Mouse (Mus musculus): Measurements from ENCODE around the gene Map2k6. TPM values are rescaled to one million over a fixed set of nuclear protein-coding genes. Genes with fewer than 3 reads are reported as not detected.

Map2k6 gene
- polyA plus RNA-seq, 1 experiment from 2014 or later, result 22.1 TPM

DNA sequence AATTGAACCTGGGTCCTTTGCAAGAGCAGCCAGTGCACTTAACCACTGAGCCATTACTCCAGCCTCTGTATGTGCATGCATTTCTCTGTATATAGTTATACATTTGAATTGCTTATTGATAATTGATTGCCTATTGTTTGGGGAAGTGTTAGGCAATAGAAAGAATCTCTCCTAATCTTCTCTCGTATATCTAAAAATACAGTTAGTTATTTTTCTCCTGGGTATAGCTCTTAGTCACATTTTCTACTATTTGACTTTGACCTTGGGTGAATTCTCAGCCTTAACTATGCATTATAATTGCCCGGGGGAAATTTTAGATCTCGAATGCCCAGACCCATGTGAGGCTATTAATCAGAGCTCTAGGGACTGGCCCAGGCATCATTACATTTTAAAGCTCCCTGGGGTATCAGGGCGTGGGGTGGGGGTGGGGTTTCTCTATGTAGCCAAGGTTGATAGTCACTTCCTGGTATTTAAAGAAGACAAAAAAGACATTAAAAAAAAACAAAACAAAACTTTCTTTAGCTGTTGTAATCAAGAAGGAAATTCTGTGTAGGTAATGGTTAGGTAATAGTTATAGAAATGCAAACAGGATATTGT lies 39.9 kb downstream of the Map2k6 start:
- Histone ChIP-seq H3K9me3 (replicated peaks; ENCODE audit: control insufficient read depth, low read length, poor library complexity, severe bottlenecking) (no peaks in the 10 kb centered on the region), H3K9ac (ENCODE audit: low read depth, low read length) (no peak overlapping the region), H3K4me2 (ENCODE audit: low read length) (no peak overlapping the region), H3K36me3 (ENCODE audit: control insufficient read depth, insufficient read depth, low read length) (0 out of 2 replicates have a peak, but pooled peaks cover 3% of the 10 kb centered on the region), H3K27ac (ENCODE audit: low read length) (no peak overlapping the region), H3K4me1 (ENCODE audit: control insufficient read depth, insufficient read depth, low read length) (peaks cover 4% of the 10 kb centered on the region; the same call in 1 of the 2 replicates), H3K4me3 (ENCODE audit: low read depth, low read length) (no peak overlapping the region), H3K27me3 (ENCODE audit: control insufficient read depth, insufficient read depth, low read depth, low read length) (no peaks in the 10 kb centered on the region)
- WGBS, result 73% methylated on average over 4 of the region's 4 CpGs
- no peak for ATAC-seq

DNA sequence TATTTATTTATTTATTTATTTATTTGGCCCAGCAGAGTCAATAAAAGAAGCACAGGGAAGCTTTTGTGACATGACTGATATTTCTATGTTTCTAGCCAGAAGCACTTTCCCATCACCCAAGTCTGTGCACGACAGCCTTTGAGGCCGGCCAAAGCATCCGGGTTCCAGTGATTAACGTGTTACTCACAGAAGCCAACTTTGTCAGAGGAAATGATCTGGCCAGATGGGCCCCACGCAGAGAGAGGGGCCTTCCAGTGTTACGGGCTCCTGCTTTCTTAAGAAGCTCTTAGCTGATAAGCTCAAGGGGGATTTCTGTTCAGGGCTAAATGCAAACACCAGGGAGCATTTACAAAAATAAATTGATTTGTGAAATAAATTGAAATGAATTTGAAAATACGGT lies 40.4 kb downstream of the Map2k6 start:
- ATAC-seq, result no peak
- no peaks in the 10 kb centered on the region for H3K27me3 ChIP-seq (ENCODE audit: control insufficient read depth, insufficient read depth, low read depth, low read length)
- H3K4me2 ChIP-seq (ENCODE audit: low read length), result no peak overlapping the region
- no peak overlapping the region for H3K9ac ChIP-seq (ENCODE audit: low read depth, low read length)
- H3K4me1 ChIP-seq (ENCODE audit: control insufficient read depth, insufficient read depth, low read length), result peaks cover 4% of the 10 kb centered on the region; the same call in 1 of the 2 replicates
- H3K36me3 ChIP-seq (ENCODE audit: control insufficient read depth, insufficient read depth, low read length), result 0 out of 2 replicates have a peak, but pooled peaks cover 3% of the 10 kb centered on the region
- no peak overlapping the region for H3K27ac ChIP-seq (ENCODE audit: low read length)
- H3K4me3 ChIP-seq (ENCODE audit: low read depth, low read length), result no peak overlapping the region
- WGBS, result 54% methylated on average over 7 of the region's 7 CpGs
- H3K9me3 ChIP-seq (replicated peaks; ENCODE audit: control insufficient read depth, low read length, poor library complexity, severe bottlenecking), result no peaks in the 10 kb centered on the region

DNA sequence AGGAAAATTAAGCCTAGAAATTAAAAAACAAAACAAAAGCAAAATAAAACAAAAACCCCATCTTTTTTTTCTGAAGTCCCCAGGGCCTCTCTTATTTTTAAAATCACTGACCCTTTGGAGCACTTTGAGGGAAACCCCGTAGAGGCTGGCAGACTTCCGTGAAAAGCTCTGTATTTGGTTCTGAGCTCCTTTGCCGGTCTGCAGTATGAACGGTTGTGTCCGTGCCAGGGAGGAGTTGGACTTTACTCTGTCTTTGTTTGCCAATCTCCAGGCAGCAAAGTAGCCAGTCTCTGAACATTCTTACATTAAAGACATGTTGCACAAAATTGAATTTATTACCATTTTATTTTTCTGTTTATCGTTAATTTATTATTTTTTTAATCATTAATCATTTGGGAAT lies 45.7 kb downstream of the Map2k6 start:
- no peaks in the 10 kb centered on the region for H3K9me3 ChIP-seq (replicated peaks; ENCODE audit: control insufficient read depth, low read length, poor library complexity, severe bottlenecking)
- WGBS, result 72% methylated on average over 6 of the region's 6 CpGs
- ATAC-seq, result no peak
- H3K4me3 ChIP-seq (ENCODE audit: low read depth, low read length), result no peak overlapping the region
- no peaks in the 10 kb centered on the region for H3K27me3 ChIP-seq (ENCODE audit: control insufficient read depth, insufficient read depth, low read depth, low read length)
- no peak overlapping the region for H3K27ac ChIP-seq (ENCODE audit: low read length)
- H3K4me2 ChIP-seq (ENCODE audit: low read length), result no peak overlapping the region
- H3K9ac ChIP-seq (ENCODE audit: low read depth, low read length), result no peak overlapping the region
- no peaks in the 10 kb centered on the region for H3K36me3 ChIP-seq (ENCODE audit: control insufficient read depth, insufficient read depth, low read length)
- peaks cover 16% of the 10 kb centered on the region for H3K4me1 ChIP-seq (ENCODE audit: control insufficient read depth, insufficient read depth, low read length)

DNA sequence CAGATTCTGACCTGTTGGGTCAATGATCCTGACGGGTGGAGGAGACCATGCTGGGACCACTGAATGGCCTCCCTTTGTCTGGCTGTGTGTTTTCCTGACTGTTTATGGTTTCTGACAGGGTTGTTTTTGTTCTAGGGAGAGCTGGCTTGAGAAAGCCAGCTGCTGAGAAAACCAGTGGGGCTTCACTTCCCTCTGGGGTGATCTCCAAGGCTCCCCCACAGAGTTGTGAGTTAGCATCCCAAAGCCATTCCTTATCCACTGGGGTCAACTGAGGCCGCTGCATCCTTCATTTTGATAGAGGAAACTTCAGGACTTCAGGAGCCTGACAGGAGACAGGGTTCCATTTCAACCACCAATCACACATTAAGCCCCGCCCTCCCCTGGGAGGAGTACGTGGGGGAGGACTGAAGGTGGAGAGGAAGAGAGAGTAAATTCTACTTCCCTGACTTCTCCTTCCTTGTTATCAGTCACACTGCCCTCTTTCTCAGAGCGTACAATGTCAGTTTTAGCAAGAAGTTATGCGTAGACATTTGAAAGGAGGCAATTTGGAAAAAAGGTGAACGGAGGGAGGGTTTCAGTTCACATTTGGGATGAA lies 49.3 kb downstream of the Map2k6 start:
- Histone ChIP-seq H3K9ac (ENCODE audit: low read depth, low read length) (no peak overlapping the region), H3K4me3 (ENCODE audit: low read depth, low read length) (peak overlapping the region; percentile 21), H3K27ac (ENCODE audit: low read length) (no peak overlapping the region), H3K4me2 (ENCODE audit: low read length) (peak overlapping the region; percentile 52), H3K4me1 (ENCODE audit: control insufficient read depth, insufficient read depth, low read length) (peaks cover 26% of the 10 kb centered on the region), H3K36me3 (ENCODE audit: control insufficient read depth, insufficient read depth, low read length) (no peaks in the 10 kb centered on the region), H3K9me3 (replicated peaks; ENCODE audit: control insufficient read depth, low read length, poor library complexity, severe bottlenecking) (no peaks in the 10 kb centered on the region), H3K27me3 (ENCODE audit: control insufficient read depth, insufficient read depth, low read depth, low read length) (no peaks in the 10 kb centered on the region)
- 7% methylated on average over 7 of the region's 7 CpGs for WGBS
- 0 out of 2 replicates have a peak, but pooled peaks have one; percentile 14 for ATAC-seq

DNA sequence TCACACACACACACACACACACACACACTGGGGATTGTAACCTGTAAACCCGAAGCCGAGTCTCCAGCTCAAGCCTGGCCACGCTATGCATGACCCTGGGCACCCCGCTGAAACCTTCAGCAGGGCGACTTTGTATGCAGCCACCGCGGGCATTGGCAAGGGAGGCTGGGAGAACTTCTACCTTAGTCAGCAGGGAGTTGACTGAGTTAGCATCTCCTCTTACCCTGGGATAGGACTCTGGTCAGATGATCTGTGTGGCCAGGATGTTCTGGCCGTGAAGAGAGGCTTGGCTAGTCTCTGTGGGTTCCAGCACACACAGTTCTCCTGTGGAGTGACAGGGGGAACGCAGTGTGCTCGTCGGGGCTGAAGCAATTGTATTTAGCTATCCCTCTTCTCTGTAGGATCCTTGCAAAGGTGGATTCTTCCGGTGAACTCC lies 49.8 kb downstream of the Map2k6 start:
- Histone ChIP-seq H3K36me3 (ENCODE audit: control insufficient read depth, insufficient read depth, low read length) (no peaks in the 10 kb centered on the region), H3K9ac (ENCODE audit: low read depth, low read length) (peak overlapping the region; percentile 32), H3K4me3 (ENCODE audit: low read depth, low read length) (peak overlapping the region; percentile 21), H3K9me3 (replicated peaks; ENCODE audit: control insufficient read depth, low read length, poor library complexity, severe bottlenecking) (no peaks in the 10 kb centered on the region), H3K4me1 (ENCODE audit: control insufficient read depth, insufficient read depth, low read length) (peaks cover 26% of the 10 kb centered on the region), H3K27me3 (ENCODE audit: control insufficient read depth, insufficient read depth, low read depth, low read length) (no peaks in the 10 kb centered on the region), H3K4me2 (ENCODE audit: low read length) (peak overlapping the region; percentile 52), H3K27ac (ENCODE audit: low read length) (no peak overlapping the region)
- peak; percentile 36; the same call in 1 of the 2 replicates for ATAC-seq
- 4% methylated on average over 12 of the region's 12 CpGs for WGBS

DNA sequence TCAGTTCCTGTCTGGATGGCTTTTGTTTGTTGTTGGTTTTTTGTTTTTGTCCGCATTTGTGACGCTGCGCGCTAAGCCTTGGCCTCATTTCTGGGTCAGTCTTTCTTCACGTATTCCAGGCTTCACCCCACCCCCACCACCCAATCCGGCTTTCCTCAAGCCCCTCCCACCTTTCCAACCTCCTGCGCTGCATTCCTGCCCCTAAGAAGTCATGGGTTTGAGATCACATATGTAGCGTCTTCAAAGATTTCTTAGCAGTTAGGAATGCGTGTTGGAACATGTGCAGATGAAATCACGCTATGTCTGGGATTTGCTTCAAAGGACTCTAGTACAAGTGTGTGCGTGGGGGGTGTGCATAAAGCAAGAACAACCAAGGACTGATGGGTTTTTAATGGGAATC lies 50.3 kb downstream of the Map2k6 start:
- WGBS, result 7% methylated on average over 11 of the region's 11 CpGs
- H3K4me1 ChIP-seq (ENCODE audit: control insufficient read depth, insufficient read depth, low read length), result peaks cover 26% of the 10 kb centered on the region
- peak overlapping the region; percentile 32; the same call in 1 of the 2 replicates for H3K9ac ChIP-seq (ENCODE audit: low read depth, low read length)
- no peaks in the 10 kb centered on the region for H3K27me3 ChIP-seq (ENCODE audit: control insufficient read depth, insufficient read depth, low read depth, low read length)
- H3K4me3 ChIP-seq (ENCODE audit: low read depth, low read length), result peak overlapping the region; percentile 21
- no peak for ATAC-seq
- no peak overlapping the region for H3K27ac ChIP-seq (ENCODE audit: low read length)
- H3K4me2 ChIP-seq (ENCODE audit: low read length), result peak overlapping the region; percentile 52
- H3K36me3 ChIP-seq (ENCODE audit: control insufficient read depth, insufficient read depth, low read length), result no peaks in the 10 kb centered on the region
- H3K9me3 ChIP-seq (replicated peaks; ENCODE audit: control insufficient read depth, low read length, poor library complexity, severe bottlenecking), result no peaks in the 10 kb centered on the region

DNA sequence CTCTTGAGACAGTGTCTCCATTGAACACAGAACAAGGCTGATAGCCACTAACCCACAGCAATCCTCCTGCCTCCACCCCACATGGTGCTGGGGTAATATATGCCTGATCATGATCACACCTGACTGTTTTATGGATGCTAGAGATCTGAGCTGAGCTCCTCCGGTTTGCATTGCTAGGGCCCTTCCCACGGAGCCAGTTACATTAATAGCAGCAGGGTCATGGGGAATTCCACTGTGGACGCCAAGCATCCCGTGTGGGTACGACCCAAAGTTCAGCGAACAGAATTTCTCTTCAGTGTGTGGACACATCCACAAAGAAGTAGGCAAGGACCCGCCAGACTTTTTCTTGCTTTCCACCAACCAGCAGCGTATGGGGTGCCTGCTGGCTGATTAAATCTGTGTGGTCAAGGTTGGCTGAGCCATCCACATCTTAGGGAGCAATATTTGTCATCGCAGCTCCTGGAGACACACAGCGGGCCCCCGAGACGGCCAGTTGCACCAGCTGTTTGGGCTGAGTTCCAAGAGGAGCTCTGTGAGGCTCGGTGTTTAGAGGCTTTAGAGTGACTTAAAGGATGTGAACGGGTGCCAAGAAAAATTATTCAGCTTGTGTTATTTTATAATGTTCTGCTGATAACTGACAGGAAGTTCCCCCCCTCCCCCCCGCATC lies 51.3 kb downstream of the Map2k6 start:
- ATAC-seq, result no peak
- H3K27ac ChIP-seq (ENCODE audit: low read length), result no peak overlapping the region
- WGBS, result 60% methylated on average over 15 of the region's 15 CpGs
- H3K4me1 ChIP-seq (ENCODE audit: control insufficient read depth, insufficient read depth, low read length), result peaks cover 26% of the 10 kb centered on the region
- no peaks in the 10 kb centered on the region for H3K9me3 ChIP-seq (replicated peaks; ENCODE audit: control insufficient read depth, low read length, poor library complexity, severe bottlenecking)
- H3K9ac ChIP-seq (ENCODE audit: low read depth, low read length), result no peak overlapping the region
- H3K4me2 ChIP-seq (ENCODE audit: low read length), result 0 out of 2 replicates have a peak overlapping the region, but pooled peaks have one; percentile 9
- no peaks in the 10 kb centered on the region for H3K36me3 ChIP-seq (ENCODE audit: control insufficient read depth, insufficient read depth, low read length)
- H3K27me3 ChIP-seq (ENCODE audit: control insufficient read depth, insufficient read depth, low read depth, low read length), result no peaks in the 10 kb centered on the region
- H3K4me3 ChIP-seq (ENCODE audit: low read depth, low read length), result no peak overlapping the region

DNA sequence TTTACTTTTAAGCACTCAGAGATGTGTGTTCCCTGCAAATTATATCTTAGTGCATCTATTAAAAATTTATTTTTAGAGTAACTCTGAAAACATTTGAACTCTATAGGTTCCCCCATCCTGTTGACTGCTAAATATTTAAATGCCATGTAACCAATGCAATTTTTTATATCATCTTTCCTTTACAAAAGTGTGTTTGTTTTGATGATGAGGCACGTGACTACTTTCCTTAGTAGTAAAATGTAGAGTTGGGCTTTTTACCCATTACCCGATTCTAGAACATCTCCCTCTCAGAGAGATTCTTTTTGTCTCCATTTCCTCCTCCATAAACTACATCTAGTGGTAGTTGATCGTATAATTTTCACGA lies 51.8 kb downstream of the Map2k6 start:
- no peak overlapping the region for H3K27ac ChIP-seq (ENCODE audit: low read length)
- no peaks in the 10 kb centered on the region for H3K9me3 ChIP-seq (replicated peaks; ENCODE audit: control insufficient read depth, low read length, poor library complexity, severe bottlenecking)
- peaks cover 26% of the 10 kb centered on the region for H3K4me1 ChIP-seq (ENCODE audit: control insufficient read depth, insufficient read depth, low read length)
- no peak overlapping the region for H3K9ac ChIP-seq (ENCODE audit: low read depth, low read length)
- H3K4me3 ChIP-seq (ENCODE audit: low read depth, low read length), result no peak overlapping the region
- ATAC-seq, result no peak
- H3K27me3 ChIP-seq (ENCODE audit: control insufficient read depth, insufficient read depth, low read depth, low read length), result no peaks in the 10 kb centered on the region
- no peak overlapping the region for H3K4me2 ChIP-seq (ENCODE audit: low read length)
- 92% methylated on average over 4 of the region's 4 CpGs for WGBS
- H3K36me3 ChIP-seq (ENCODE audit: control insufficient read depth, insufficient read depth, low read length), result no peaks in the 10 kb centered on the region

DNA sequence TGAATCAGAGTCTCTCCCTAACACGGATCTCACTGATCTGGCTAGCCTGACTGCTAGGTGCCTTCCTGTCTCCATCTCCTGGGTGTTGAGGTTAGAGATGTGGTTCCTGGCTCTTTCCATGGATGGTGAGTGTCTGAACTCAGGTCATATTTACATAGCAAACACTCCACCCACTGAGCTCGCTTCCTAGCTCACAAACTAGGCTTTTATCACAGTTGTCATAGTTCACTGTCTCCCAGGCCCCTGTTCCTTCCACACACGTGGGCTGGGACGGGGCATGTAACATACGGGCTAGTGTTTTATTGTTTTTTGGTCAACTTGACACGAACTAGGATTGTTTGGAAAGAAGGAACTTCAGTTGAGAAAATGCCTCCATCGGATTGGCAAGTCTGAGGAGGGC lies 52.7 kb downstream of the Map2k6 start:
- WGBS, result 91% methylated on average over 7 of the region's 7 CpGs

More for the DNA sequence above, 52.7 kb downstream of the Map2k6 start:
- Histone ChIP-seq H3K4me1 (ENCODE audit: control insufficient read depth, insufficient read depth, low read length) (peaks cover 26% of the 10 kb centered on the region), H3K27me3 (ENCODE audit: control insufficient read depth, insufficient read depth, low read depth, low read length) (no peaks in the 10 kb centered on the region), H3K9ac (ENCODE audit: low read depth, low read length) (no peak overlapping the region), H3K27ac (ENCODE audit: low read length) (no peak overlapping the region), H3K4me2 (ENCODE audit: low read length) (no peak overlapping the region), H3K9me3 (replicated peaks; ENCODE audit: control insufficient read depth, low read length, poor library complexity, severe bottlenecking) (no peaks in the 10 kb centered on the region), H3K4me3 (ENCODE audit: low read depth, low read length) (no peak overlapping the region), H3K36me3 (ENCODE audit: control insufficient read depth, insufficient read depth, low read length) (no peaks in the 10 kb centered on the region)
- ATAC-seq, result no peak

All from midbrain, embryonic 16.5 days (tissue).